Comparison of ENCODE assay signal across 8 mouse cellular contexts in the genomic region with DNA sequence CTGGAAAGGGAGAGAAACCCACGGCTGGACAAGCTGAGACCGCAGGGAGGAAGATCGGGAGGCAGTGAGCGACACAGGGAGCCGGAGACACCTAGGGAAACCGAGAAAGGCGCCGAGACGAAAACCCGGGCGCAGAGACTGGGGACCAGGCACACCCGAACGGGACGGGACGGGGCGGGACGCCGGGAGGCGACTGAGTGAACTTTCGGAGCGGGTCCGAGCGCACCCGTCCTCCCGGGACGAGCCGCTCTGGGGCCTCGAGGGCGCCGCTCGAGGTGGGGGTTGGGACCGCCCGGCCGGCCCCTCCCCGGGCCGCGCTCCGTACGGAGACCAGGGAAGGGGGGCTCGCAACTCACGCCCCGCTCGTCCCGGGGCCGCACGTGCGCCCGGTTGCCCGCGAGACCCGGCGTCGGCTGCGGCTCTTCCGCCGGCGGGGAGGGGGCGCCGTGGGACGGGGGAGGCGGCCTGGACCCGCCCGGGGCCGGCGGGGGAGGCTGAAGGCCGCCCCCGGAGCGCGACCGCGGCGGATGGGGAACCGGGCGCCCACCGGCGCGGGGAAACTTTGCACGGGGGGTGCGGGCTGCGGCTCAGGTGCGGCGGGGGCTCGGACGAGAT. TPM values are rescaled to one million over a fixed set of nuclear protein-coding genes. Genes with fewer than 3 reads are reported as not detected.
A peak's percentile ranks its signal among the peaks of the same experiment; 100 is the strongest.
DNase-seq lines count a peak whose midpoint lies in the region; ATAC-seq lines count a peak whose summit lies in the region.

No protein-coding gene starts in this region.

- peak overlapping the region; percentile 28 to 82; a peak in 3 of 4 replicates for H3K27ac ChIP-seq in heart, embryonic 14.5 days (replicated peaks in 1 of 2; ENCODE audit: control insufficient read depth in 1 of 2, insufficient read depth in 1 of 2, low read depth in 2 of 2, low read length in 2 of 2)
- peak overlapping the region; percentile 99 for H3K27ac ChIP-seq in midbrain, embryonic 10.5 days (replicated peaks)

- peaks cover 8 to 16% of the 10 kb centered on the region in 2 experiments; a peak in 3 of 4 replicates for H3K4me1 ChIP-seq in heart, embryonic 14.5 days (ENCODE audit: control insufficient read depth in 2 of 2, insufficient read depth in 2 of 2, low read length in 2 of 2)
- peaks cover 56% of the 10 kb centered on the region for H3K4me1 ChIP-seq in midbrain, embryonic 10.5 days

- under 1% methylated on average over 57 of the region's 84 CpGs for WGBS in heart, embryonic 14.5 days
- WGBS in midbrain, embryonic 10.5 days, result under 1% methylated on average over 80 of the region's 84 CpGs

- H3K36me3 ChIP-seq in heart, embryonic 14.5 days (ENCODE audit: control insufficient read depth, insufficient read depth, low read length), result 0 out of 2 replicates have a peak, but pooled peaks cover 7% of the 10 kb centered on the region
- peaks cover 37% of the 10 kb centered on the region for H3K36me3 ChIP-seq in midbrain, embryonic 10.5 days

- ATAC-seq in heart, embryonic 14.5 days (ENCODE audit: insufficient number of reproducible peaks, insufficient read depth, low FRiP score, low read depth), result peak; percentile 34
- ATAC-seq in activated CD4-positive, CD25-positive, alpha-beta regulatory T cell, adult 4 months, result no peak

- no peaks in the 10 kb centered on the region for H3K27me3 ChIP-seq in heart, embryonic 14.5 days (ENCODE audit: control insufficient read depth, insufficient read depth, low read length)
- peaks cover 14% of the 10 kb centered on the region; the same call in 1 of the 2 replicates for H3K27me3 ChIP-seq in midbrain, embryonic 10.5 days (ENCODE audit: low read depth, poor library complexity, severe bottlenecking)

- peak overlapping the region; percentile 92 for H3K9ac ChIP-seq in heart, embryonic 14.5 days (ENCODE audit: low read length)

- peak; percentile 62 for DNase-seq in ovary, postnatal 36 days (ENCODE audit: low spot score)
- DNase-seq in ovary, postnatal 10 days (ENCODE audit: low spot score), result no peak
- DNase-seq in cerebellum, postnatal 25 days, result peak; percentile 45 to 48
- peak; percentile 71 for DNase-seq in kidney, postnatal 10 days
- DNase-seq in midbrain, embryonic 10.5 days (ENCODE audit: low spot score), result peak; percentile 66
- peak; percentile 53 for DNase-seq in testis, postnatal 14 days (ENCODE audit: low spot score)

- peak overlapping the region; percentile 84 for H3K4me2 ChIP-seq in heart, embryonic 14.5 days (ENCODE audit: low read length)

- no peaks in the 10 kb centered on the region for H3K9me3 ChIP-seq in heart, embryonic 14.5 days (ENCODE audit: control insufficient read depth, low read length)
- no peaks in the 10 kb centered on the region for H3K9me3 ChIP-seq in midbrain, embryonic 10.5 days (replicated peaks)

- H3K4me3 ChIP-seq in heart, embryonic 14.5 days (ENCODE audit: control insufficient read depth in 1 of 2, insufficient read depth in 1 of 2, low read depth in 1 of 2, low read length in 2 of 2), result peak overlapping the region; percentile 74 to 80
- peak overlapping the region; percentile 95 for H3K4me3 ChIP-seq in midbrain, embryonic 10.5 days

RNA-seq across cellular contexts. Expression of gene Ptprf, which starts 0.7 kb away (rescaled TPM):
- polyA plus RNA-seq in heart, embryonic 14.5 days (2014; fragmentation: Nextera tagmentation; extraction: Ambion mirVana), result 19.6 and 19.7 TPM in 2 replicates
- 94.4 and 103 TPM in 2 replicates for polyA plus RNA-seq in midbrain, embryonic 10.5 days (2016; fragmentation: Nextera tagmentation; extraction: Ambion mirVana)
- under 1 TPM; 0.31 to 0.34 TPM for polyA plus RNA-seq in activated CD4-positive, CD25-positive, alpha-beta regulatory T cell, adult 4 months (2017; shearing (Covaris generic))

Comparison
In these comparisons a context has a peak if more than half of its experiments do, and no peak if none do; other contexts are left out.
1. RNA of gene Ptprf, which starts 0.7 kb away (polyA plus RNA-seq): 94.4 to 103 TPM in midbrain, embryonic 10.5 days and 19.6 to 19.7 TPM in heart, embryonic 14.5 days; 0.31 to 0.34 TPM in activated CD4-positive, CD25-positive, alpha-beta regulatory T cell, adult 4 months; every median in the first group is over 10 times any median in the second.